Mouse (Mus musculus): ENCODE measurements at regions not wholly inside any gene's neighbourhood (a gene's known extent, or its start where the extent isn't known, plus 50 kb on each side); places are given as distances from the start of the nearest gene placed in this dataset.

GRCm38 (mm10) chr9:115526981-115527380 is 216.8 kb upstream of the Stt3b start:
- no peak for DNase-seq (ENCODE audit: low spot score)
- intact Hi-C loops (cut with DNase I), result no loop called here

- no peak for DNase-seq (ENCODE audit: low spot score)
- intact Hi-C loops (cut with DNase I), result no loop called here
These were observed 224.0 kb upstream of the Stt3b start for GRCm38 (mm10) chr9:115534198-115534597.

GRCm38 (mm10) chr9:115543665-115544064 is 233.4 kb upstream of the Stt3b start:
- intact Hi-C loops (cut with DNase I), result no loop called here
- no peak for DNase-seq (ENCODE audit: low spot score)

GRCm38 (mm10) chr9:115545178-115545577 is 235.0 kb upstream of the Stt3b start:
- DNase-seq (ENCODE audit: low spot score), result no peak

GRCm38 (mm10) chr9:115545792-115546191 is 235.6 kb upstream of the Stt3b start:
- intact Hi-C loops (cut with DNase I), result no loop called here
- no peak for DNase-seq (ENCODE audit: low spot score)

More at GRCm38 (mm10) chr9:115545178-115545577, 235.0 kb upstream of the Stt3b start:
- intact Hi-C loops (cut with DNase I), result no loop called here

GRCm38 (mm10) chr9:115547625-115548325 is 237.6 kb upstream of the Stt3b start:
- intact Hi-C loops (cut with DNase I), result no loop called here
- no peak for DNase-seq (ENCODE audit: low spot score)

GRCm38 (mm10) chr9:115548722-115549349 is 238.6 kb upstream of the Stt3b start:
- DNase-seq (ENCODE audit: low spot score), result no peak
- intact Hi-C loops (cut with DNase I), result no loop called here

GRCm38 (mm10) chr9:115551080-115551479 is 240.9 kb upstream of the Stt3b start:
- DNase-seq (ENCODE audit: low spot score), result no peak
- intact Hi-C loops (cut with DNase I), result no loop called here

GRCm38 (mm10) chr9:115551501-115551900 is 241.3 kb upstream of the Stt3b start:
- intact Hi-C loops (cut with DNase I), result no loop called here
- no peak for DNase-seq (ENCODE audit: low spot score)

- DNase-seq (ENCODE audit: low spot score), result no peak
- intact Hi-C loops (cut with DNase I), result no loop called here
These were observed 247.9 kb upstream of the Stt3b start for GRCm38 (mm10) chr9:115558131-115558530.

GRCm38 (mm10) chr9:115559521-115559920 is 249.3 kb upstream of the Stt3b start:
- DNase-seq (ENCODE audit: low spot score), result no peak
- intact Hi-C loops (cut with DNase I), result no loop called here

GRCm38 (mm10) chr9:115561207-115561606 is 251.0 kb upstream of the Stt3b start:
- DNase-seq (ENCODE audit: low spot score), result no peak
- intact Hi-C loops (cut with DNase I), result no loop called here

GRCm38 (mm10) chr9:115562783-115563182 is 252.6 kb upstream of the Stt3b start:
- intact Hi-C loops (cut with DNase I), result no loop called here
- no peak for DNase-seq (ENCODE audit: low spot score)

- no peak for DNase-seq (ENCODE audit: low spot score)
- intact Hi-C loops (cut with DNase I), result no loop called here
These were observed 254.1 kb upstream of the Stt3b start for GRCm38 (mm10) chr9:115564366-115564765.

GRCm38 (mm10) chr9:115568693-115569334 is 258.6 kb upstream of the Stt3b start:
- intact Hi-C loops (cut with DNase I), result no loop called here
- no peak for DNase-seq (ENCODE audit: low spot score)

GRCm38 (mm10) chr9:115570998-115571397 is 260.8 kb upstream of the Stt3b start:
- no peak for DNase-seq (ENCODE audit: low spot score)
- intact Hi-C loops (cut with DNase I), result no loop called here

- intact Hi-C loops (cut with DNase I), result no loop called here
- DNase-seq (ENCODE audit: low spot score), result no peak
These were observed 270.9 kb upstream of the Stt3b start for GRCm38 (mm10) chr9:115581116-115581515.

- DNase-seq (ENCODE audit: low spot score), result no peak
- intact Hi-C loops (cut with DNase I), result no loop called here
These were observed 273.3 kb upstream of the Stt3b start for GRCm38 (mm10) chr9:115583548-115583947.

- intact Hi-C loops (cut with DNase I), result no loop called here
- no peak for DNase-seq (ENCODE audit: low spot score)
These were observed 274.7 kb upstream of the Stt3b start for GRCm38 (mm10) chr9:115584874-115585273.

- intact Hi-C loops (cut with DNase I), result no loop called here
- no peak for DNase-seq (ENCODE audit: low spot score)
These were observed 282.2 kb upstream of the Stt3b start for GRCm38 (mm10) chr9:115592466-115592865.

GRCm38 (mm10) chr9:115600228-115600627 is 290.0 kb upstream of the Stt3b start:
- no peak for DNase-seq (ENCODE audit: low spot score)
- intact Hi-C loops (cut with DNase I), result no loop called here
